Mouse (Mus musculus): ENCODE measurements around the gene B4galnt1.

DNA sequence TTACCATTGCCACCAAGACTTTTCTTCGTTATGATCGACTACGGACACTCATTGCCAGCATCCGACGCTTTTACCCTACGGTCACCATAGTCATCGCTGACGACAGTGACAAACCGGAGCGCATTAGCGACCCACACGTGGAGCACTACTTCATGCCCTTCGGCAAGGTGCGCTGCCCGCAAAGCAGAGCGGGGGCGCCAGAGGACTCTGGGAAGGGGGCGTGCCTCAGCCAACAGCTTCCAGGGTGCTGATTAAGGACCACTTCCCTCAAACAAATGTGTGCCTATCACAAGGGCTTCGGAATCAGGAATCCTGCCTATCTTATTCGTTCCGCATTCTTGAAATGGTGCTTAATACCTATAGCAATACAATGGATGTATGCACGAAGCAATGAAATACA, 5.0 kb downstream of the B4galnt1 start:
- TF ChIP-seq E2F4 (IDR thresholded peaks at IDR 0.05; ENCODE audit: borderline replicate concordance, low read depth, low read length) (no peak), BHLHE40 (IDR thresholded peaks at IDR 0.05; ENCODE audit: borderline replicate concordance, low read depth, low read length) (no peak), EP300 (IDR thresholded peaks at IDR 0.05; ENCODE audit: low read depth in 1 of 2, low read length in 2 of 2) (no peak), CTCF (IDR thresholded peaks at IDR 0.05 in 2 of 3, conservative IDR thresholded peaks at IDR 0.05 in 1 of 3; ENCODE audit: control insufficient read depth in 1 of 3, insufficient read depth in 1 of 3, low read depth in 2 of 3, low read length in 3 of 3, poor library complexity in 1 of 3, severe bottlenecking in 1 of 3) (peak in 2 of 3 experiments; percentile 16 to 25; a peak in 2 of 6 replicates), POLR2A (IDR thresholded peaks at IDR 0.05; ENCODE audit: control insufficient read depth in 1 of 2, insufficient read depth in 1 of 2, low read depth in 1 of 2, low read length in 2 of 2, poor library complexity in 1 of 2) (no peak)

Measured in MEL (cell line).